Mouse (Mus musculus): ENCODE measurements around the gene Chodl.

The Chodl gene

DNA sequence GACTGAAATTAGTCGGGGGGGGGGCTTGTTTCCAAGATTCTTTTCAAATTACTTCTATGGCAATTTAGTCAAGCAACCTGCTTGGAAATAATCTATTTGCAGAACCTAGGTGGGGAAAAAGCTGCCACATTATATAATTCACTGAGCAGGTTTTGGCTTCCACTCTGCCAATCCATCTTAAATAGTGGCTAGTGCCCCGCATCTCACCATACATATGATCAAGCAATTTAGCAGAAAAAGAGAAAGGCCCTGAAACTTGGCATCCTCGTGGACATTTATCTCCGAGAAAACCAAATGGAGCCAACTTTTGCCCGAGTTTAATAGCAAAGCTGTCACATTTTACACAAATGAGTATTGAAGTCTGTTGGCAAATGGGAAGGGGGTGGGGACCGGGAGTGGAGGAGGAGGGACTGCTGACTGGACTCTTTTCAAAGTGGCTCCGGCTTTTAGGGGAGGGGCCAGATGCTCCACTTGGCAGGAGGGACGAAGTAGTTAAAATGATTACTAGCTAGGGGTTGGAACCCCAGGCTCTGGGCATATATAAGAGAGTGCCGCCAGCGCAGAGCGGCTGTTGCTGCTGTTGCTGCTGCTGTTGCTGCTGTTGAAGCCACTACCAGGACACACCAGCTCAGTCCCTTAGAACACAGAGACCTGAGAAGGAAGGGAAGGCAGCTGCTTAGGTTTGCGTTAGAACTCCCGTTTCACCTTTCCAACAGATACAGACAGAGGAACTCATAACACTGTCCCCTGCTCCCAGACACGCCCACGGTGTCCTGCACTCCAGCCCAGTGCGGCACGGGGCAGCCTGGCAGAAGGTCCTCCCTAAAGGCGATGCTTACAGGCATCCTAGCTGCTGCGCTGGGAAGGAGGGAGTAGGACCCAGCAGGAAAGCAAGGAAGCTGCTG is at the start of gene Chodl:
Chodl (plus strand) TSS at position 567 of the 905 bp plus-strand sequence.
- DNase-seq (ENCODE audit: low spot score), result no peak

DNA sequence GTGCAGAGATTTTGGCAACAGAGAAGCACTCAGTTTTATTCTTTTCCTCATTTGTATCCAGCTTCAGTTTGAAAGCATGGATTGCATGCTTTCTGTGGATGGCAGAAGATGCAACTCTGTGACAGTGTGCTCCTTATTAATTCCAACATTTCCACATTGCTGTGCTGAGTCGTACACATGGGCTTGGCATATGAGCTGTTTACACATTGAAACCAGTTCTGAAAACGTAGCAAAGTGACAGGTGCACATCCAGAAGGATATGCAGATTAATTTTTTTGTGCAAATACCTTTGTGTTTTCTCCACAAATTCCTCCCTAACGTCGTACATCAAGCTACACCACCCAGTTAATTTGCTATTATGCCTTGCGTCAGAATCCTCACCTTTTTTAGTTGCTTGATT is 8.1 kb upstream of the Chodl start:
- no peak for DNase-seq (ENCODE audit: low spot score)

DNA sequence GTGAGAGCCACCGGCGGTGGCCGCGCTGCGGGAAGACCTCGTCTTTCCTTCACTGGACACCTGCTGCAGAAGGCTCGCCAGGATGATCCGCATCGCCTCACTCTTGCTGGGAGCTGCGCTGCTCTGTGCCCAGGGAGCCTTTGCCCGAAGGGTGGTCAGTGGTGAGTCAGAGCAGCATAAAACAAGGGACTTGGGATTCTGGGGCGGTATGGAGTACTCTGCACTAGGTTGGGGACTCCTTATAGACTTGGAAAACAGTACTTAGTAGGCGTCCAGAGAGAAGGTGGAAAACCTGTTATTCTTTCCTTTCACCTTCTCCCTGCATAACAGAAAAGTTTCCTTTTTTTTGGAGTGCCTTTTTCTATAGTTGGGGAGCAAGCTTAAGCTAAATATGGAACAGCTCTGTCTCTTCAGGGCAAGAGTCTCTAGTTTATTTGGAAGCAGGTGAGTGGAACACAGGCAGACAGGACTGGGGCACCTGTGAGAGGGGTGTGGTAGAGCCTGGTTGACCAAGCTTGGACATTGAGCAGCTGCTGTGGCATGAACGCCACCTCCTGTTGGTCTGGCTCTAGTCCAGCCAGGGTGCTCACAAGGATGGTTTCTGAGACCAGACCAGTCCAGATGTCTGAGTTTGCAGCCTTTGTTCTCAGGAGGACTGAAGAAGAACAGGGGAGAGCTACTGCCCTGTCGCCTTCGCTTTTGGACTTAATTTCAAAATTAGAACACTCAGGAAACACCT is 708 bp downstream of the Chodl start:
- DNase-seq (ENCODE audit: low spot score), result no peak

DNA sequence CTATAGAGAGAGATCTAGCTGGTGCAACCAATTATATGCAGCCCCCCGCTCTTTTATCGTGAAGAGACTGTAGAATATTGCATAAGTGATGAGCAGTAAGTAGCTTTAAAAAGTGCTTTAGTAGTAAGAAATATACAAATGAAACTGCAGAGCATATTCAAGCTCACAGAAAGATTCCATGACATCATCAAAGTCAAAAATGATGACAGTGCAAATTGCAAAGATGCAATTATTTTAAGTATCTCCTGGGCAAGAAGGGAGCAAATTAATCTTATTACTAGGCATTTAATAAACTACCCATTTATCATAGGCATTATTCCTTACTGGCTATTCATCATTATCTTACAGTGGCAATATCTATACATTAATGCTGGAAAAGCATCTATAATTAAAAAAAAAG is 3.5 kb downstream of the Chodl start:
- no peak for DNase-seq (ENCODE audit: low spot score)

DNA sequence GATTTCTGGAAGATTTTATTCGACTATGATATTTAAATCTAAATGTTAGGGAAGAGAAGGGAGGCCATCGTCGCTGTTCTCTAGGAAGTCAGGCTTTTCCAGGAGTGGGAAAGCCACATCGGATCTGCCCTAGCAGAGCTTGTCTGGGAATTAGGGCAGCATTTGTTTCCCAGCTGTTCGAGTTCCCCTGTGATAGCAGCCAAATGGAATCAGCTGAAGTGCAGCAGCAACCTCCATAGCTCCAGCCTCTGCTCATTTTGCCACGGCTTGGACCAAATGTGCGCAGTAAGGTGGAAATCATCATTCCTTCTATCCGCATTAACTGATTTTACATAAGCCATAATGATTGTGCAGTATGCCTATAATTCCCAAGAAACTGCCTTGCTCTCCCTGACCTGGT is 7.0 kb downstream of the Chodl start:
- no peak for DNase-seq (ENCODE audit: low spot score)

DNA sequence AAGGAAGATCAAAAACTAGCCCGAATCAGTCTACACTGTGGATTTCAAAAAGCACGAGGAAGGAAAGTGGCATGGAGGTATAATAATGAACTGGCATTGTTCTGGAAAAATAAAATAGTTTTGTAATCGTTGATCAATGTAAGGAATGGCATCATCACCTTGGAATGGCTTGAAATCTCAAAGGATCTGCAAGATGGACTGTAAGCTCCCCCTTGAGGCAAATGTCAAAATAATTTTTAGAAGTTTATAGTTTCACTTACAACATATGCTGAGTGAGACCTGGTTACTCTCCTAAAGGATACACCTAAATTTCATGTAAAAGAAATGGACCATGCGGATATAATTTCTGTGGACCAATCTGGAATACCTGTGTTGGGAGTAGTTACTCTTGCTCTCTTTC is 19.6 kb downstream of the Chodl start:
- DNase-seq (ENCODE audit: low spot score), result no peak

DNA sequence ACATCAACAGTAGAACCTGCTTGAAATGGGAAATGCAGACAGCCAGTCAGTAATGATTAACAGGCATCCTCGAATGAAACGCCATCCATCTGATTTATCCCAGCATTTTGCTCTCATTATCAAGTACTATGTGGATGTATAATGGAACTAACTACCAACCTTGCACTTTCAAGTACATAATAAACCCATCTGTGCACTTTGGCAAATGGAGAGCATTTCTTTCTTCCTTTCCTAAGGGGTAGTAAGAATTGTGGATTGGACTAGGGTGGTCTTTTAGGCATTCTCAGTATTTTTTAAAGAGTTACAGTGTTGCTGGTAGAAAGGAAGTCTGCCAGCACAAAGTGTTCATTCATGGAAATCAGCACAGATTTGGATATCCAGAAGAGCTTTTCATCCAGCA is 26.7 kb downstream of the Chodl start:
- no peak for DNase-seq (ENCODE audit: low spot score)

DNA sequence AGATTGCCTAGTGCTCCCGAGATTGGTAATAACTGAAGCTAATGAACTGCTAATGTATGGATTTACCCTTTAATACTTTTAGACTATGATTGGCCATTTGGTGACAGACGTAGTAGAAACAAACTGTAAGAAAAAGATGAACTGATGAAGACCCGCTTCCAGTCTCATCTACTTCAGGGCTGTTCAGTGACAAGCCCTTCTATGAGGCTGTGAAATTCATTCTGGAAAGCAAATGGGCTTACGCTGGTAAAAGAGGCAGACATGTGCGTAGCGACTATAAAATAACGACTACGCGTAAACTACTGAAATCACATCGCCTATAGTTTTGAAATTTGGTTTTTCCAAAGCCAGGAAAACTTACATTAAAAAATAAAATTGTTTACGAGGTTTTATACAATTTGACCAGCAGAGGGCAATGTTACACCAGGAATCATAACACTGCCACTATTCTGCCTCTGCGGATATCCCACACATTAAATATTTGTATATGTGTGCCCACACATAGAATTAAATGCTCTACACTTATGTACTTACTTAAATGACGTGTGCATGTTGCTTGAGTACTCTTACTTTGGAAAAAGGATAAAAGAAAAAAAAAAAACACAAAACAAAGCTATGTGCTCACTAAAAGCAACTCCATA is 38.5 kb downstream of the Chodl start:
- no peak for DNase-seq (ENCODE audit: low spot score)

DNA sequence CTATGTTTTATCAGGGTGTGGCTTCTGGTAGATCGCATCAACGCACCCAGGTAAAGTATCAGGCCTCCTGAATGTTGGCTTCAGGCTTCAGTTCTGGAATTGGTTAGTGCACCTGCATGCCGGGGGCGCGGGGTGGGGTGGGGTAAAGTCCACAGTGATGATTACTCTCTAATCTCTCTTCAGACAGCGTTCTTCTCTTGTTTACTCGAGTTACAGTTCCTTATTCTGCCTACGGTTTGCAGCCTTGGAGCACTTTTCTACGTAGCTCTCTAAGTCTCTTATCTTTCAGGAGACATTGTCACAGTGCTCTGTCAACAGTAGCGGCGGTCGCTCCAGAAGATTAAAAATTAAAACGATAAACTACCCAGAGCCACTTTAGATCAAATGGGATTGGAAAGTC is 43.4 kb downstream of the Chodl start:
- no peak for DNase-seq (ENCODE audit: low spot score)

DNA sequence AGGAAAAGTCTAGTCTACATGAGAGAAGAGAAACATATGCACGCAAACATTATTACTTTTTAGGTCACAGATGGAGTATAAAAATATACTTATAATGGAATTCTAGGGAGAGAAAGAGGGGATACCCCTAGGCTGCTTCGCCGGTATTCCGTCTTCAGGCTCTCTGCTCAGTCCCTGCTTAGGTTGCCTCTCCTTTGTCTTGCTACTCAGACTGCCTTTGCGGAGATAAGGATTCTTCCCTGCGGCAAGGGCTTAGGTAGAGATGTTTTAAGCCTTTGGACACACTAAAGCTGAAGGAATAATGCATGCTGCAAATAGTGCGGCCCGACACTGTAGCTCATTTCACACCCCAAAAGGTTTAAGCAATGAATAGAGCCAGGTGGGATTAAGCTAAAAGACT is 45.6 kb downstream of the Chodl start:
- DNase-seq (ENCODE audit: low spot score), result no peak

Measured in ovary, postnatal 10 days (tissue).